Mouse (Mus musculus) adrenal gland, postnatal 0 days (tissue): ENCODE measurements around the gene Wapl. TPM values are rescaled to one million over a fixed set of nuclear protein-coding genes. Genes with fewer than 3 reads are reported as not detected.

Source experiments
- polyA plus RNA-seq: library from polyadenylated mRNA; unstranded; fragments of >200 nt; fragmentation: Nextera tagmentation; extraction: Ambion mirVana; gene quantifications from 2 replicates; pipeline ENCODE4 v1.2.1, GENCODE M21; 2015

The Wapl gene
- polyA plus RNA-seq: 16.5 and 25.8 TPM in 2 replicates

GRCm38 (mm10) chr14:34673395-34674228, at the start of gene Wapl:
Wapl (plus strand) TSS chr14:34673928.

Other genes starting within 250 kb of the Wapl start
- 29.6 and 30.3 TPM in 2 replicates for gene Bmpr1a, start 170.6 kb upstream of the Wapl start, polyA plus RNA-seq
- gene 9230112D13Rik, start 151.1 kb upstream of the Wapl start, polyA plus RNA-seq: not detected in 2 replicates
- gene Ldb3, start 85.2 kb upstream of the Wapl start, polyA plus RNA-seq: 1.3 and 4.4 TPM in 2 replicates
- gene Opn4, start 73.8 kb upstream of the Wapl start, polyA plus RNA-seq: 0.14 TPM in 1 of 2 replicates, not detected in the other
- gene Grid1, start 146.2 kb downstream of the Wapl start, polyA plus RNA-seq: 0.18 and 0.43 TPM in 2 replicates